Mouse (Mus musculus): ENCODE measurements around the gene Cxcr6. TPM values are rescaled to one million over a fixed set of nuclear protein-coding genes. Genes with fewer than 3 reads are reported as not detected.

Cxcr6 gene
- total RNA-seq, 2 experiments from 2014 or later = 0.12 TPM; not detected in 1

DNA sequence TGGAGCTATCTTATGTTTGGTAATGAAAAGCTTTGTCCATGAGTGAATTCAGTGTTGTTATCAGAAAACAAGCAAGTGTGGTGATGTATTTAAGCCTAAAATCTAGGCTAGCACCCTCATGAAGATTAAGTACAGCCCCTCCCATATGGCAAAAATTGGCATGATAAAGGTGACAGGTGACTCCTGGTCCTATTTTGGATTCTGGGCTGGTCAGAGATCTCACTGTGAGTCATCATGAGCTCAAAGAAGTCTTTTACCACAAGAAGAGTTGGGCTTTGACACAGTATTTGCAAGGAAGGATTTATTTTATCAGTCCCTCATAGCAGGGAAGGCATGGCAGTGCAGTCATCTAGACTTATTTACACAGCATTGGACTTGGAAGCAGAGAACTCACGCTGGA lies 9.7 kb downstream of the Cxcr6 start:
- no peak for DNase-seq (ENCODE audit: low spot score)

DNA sequence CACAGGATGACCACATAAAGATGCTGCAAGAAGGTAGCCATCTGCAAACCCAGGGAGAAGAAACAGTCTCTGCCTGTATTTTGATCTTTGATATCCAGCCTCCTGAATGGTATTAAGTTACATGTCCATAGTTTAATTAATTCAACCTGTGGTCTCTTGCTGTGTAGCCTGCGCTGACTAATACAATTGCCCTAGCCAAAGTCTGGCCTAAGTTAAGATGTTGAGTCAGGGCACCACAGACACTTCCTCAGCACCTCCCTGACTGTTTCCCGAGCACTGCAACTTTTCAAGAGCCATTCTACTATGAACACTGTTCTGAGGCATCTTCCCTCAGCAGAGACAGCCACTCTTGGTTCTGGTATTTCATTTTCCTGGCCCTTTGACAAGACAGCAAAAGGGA lies 12.3 kb downstream of the Cxcr6 start:
- DNase-seq (ENCODE audit: low spot score) = no peak

DNA sequence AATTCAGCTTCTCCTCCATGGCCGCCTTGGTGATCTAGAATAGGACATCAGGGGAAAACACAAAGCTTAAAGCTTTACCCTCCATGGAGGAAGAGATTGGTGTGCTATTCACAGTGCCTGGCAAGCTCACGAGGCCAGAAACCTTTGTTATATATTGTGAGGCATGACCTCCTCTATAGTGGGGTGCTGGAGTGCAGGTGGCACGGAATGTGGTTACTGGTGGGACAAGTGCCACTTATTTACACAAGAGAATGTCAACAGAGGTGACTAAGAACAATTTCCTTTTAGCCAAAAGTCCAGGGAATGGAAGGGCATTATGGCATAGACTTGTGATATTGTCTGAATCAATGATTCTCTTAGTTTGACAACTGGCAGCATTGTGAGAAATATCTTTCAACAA lies 20.4 kb downstream of the Cxcr6 start:
- no peak for DNase-seq (ENCODE audit: low spot score)

DNA sequence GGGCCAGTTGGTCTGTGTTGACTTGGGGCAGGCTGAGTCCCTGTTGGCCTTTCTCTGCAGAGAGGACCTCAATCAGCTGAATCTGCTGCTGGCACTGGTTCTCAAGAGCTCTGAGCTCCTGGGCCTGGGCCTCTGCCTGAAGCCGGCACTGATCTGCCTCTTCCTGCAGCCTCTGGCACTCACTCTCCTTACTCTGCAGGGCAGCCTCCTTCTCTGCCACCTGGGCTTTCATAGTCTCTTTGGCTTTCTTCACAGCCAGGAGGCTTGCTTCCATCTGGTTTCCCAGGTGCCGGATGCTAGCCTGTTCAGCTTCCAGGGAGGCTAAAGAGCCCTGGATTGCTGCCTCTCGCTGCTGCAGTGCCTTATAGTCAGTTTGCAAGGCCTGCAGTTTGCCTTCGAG lies 22.6 kb downstream of the Cxcr6 start:
- DNase-seq (ENCODE audit: low spot score) = no peak

DNA sequence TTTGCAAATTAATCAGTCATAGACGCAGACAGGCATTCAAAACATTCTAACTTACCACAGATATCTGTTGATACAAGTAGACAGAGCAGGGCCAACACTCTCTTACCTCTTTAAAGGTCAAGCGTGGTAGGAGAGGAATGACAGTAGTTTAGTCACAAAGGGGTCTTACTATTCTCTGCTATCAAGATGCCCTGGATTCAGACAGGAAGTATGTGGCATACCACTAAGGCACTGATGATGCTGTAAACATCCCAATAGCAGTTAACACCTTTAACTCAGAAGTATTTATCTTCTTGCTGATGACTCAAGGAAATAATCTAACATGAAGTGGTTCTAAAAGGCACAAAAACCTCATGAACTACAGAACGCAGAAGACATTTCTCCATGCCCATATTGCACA lies 29.6 kb downstream of the Cxcr6 start:
- DNase-seq (ENCODE audit: low spot score) = no peak

DNA sequence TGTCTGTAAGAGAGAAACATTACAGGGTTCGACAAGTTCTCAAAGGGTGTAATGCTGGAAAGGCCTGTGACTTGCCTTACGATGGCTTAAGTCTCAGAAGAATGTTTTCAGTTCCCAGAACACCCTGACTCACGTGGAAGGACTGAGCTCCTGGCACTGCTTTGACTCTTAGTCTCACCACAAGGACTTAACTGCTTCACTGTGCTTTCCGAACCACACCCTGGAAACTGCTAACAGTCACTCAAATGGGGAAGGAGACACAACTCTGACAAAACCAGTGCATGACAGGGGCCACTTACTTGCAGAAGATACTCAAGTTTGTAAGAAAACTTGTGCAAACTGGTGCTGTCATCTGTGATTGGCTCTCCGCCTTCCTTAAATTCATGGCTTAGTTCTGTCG lies 34.0 kb downstream of the Cxcr6 start:
- no peak for DNase-seq (ENCODE audit: low spot score)

DNA sequence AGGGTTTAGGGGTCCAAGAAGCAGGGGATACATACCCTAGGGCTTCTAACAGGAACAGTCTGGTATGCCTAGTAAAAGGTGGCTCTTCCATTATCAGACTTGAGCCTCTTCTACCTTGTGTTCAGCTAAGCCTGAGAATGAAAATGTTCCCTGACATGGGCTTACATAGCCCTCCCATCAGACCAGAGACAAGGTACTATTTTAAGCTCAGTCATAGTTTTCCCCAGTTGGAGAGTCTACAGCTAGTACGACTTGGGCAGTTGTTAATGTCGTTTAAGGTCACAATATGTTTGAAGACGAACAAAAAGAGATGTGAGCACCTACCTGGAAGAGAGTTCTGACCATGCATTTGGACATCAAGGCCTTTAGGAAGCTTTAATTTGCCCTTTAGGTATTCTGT lies 38.2 kb downstream of the Cxcr6 start:
- DNase-seq (ENCODE audit: low spot score) = no peak

DNA sequence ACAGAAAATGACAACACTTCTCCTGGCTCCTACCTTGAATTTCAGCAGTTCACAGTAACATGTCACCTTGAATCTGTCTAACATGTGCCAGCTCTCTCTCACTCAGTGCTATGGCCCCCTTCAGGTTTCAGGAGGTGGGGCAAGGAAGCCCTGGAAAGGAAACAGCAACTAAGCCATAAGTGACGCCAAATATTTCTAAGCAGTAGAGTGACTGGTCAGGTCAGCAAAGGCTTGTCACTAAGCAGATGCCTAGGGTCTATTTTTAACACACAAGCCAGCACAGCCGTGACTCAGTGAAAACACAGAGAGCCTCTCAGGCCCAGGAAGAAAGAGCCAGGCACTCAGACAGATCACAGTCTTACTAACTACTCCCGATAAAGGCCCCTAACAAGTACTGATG lies 38.8 kb downstream of the Cxcr6 start:
- DNase-seq (ENCODE audit: low spot score) = peak; percentile 77

DNA sequence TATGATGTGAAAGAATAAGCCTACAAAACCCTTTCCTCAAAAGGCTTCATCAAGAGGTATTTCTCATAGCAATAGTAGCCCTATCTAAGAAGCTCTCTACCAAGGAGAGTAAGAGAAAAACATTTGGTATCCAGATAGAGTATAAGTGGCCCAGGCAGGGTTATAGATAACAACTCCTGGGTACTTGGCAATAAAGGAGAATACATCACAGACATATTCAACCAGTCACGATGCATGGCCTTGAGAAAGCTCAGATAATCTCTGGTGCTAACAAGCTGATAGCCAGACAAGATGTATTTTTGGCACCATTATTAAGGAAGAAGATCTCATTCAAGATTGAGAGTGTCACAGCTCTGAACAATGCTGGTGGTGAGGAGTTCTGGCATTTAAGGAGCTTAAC lies 40.2 kb downstream of the Cxcr6 start:
- no peak for DNase-seq (ENCODE audit: low spot score)

DNA sequence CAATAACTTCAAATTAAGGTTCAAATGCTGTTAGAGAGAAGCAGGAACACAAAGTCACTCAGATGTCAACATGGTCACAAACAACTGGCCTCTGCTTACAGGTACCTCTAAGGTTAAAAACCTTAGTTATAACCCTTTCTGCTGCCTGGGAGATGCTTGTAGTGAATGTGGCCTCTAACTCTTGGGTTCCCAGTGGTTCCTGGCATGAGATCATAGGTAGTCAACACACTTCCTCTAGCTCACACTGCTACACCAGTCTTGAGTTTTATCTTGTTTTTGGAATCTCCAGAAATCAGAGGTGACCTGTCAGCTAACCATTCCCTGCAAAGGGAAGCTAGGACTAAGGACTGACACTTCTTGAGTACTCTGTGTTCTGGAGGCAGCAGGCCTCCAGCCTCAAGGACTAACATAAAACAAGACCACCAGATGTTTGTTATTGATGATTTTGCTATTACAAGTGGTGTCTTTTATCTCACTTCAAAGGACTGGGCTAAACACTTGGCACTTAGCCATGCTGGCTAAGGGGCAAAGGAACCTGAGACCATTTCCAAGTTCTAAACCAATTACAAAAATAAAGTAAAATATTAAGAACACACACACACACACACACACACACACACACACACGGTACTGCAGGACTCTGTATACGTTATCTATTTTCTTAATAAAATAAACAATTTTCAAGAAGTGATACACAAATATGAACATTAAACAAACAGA lies 43.9 kb downstream of the Cxcr6 start:
- no peak for DNase-seq (ENCODE audit: low spot score)

DNA sequence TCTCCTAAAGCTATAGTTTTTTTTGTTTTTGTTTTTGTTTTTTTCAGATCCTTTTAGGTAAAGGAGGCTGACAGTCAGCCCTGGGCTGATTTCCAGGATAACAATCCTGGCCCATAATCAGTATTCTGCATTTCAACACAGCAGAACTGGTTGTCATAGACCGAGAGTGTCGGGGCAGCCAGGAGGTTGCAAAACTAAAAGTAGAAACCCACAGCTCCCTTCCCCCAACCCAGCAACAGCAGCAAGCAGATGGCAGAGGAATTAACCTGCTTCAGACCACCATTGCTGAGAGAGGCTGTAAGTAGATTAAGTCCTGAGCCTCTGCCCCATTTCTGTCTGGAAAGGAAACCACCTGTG lies 44.4 kb downstream of the Cxcr6 start:
- peak; percentile 55 for DNase-seq (ENCODE audit: low spot score)

DNA sequence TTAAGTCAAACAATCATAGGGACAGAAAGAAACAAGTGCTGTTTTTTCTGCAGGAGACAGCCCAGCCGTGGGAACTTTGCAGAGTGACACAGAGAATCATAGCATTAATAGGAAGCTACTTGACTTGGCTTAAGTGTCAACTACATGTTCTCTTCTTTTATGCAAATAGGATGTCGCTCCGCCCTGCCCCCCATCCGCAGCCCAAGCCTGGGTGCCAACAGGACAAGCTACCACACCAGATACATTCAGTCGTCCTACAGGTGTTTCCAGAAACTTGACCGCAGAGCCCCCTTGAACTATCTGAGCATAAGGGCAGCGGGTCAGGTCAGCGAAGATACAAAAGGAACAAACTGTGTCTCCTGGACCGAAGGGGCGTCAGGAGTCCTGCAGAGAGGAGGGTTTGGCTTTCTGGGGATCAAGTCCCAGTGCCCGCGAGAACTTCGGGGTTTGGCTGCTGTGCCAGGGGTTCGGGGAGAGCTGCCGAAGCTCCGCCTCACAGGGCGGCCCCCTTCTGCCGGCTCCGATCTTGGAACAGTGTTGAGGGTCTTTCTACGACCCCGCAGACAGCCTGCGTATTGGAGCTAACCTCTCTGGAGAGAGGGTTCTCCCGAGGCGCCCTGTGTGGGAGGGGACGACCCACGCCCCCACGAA lies 44.9 kb downstream of the Cxcr6 start:
- DNase-seq (ENCODE audit: low spot score) = peak; percentile 53

DNA sequence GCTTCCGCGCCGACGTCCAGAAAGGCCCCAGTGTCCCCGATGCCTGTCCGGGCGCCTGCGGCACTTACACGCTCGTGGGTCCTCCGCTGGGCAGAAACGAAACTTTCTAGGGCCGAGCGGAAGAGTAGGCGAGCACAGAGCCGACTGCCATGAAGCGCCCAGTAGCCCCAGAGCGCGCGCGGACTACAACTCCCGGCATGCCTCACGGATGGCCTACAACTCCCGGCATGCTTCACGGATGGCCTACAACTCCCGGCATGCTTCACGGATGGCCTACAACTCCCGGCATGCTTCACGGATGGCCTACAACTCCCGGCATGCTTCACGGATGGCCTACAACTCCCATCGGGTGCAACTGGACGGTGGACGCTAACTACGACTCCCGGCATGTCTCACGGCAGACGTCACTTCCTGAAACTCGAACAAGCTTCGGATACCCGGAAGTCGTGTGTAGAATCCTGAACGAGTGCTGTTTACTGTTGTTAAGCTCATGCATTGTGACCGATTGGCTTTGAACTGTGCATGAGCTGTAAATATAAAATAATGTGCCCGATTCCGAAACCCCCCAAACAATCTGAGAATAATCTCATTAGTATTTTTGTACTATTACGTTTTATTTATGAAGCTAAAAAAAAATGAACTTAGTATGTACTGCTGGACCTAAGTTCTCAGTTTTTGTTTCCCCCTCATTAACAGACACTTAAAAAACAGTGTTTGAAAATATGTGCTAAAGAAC lies 45.6 kb downstream of the Cxcr6 start, which contains the start of gene Fyco1:
Gene Fyco1 (minus strand): TSS at position 187 of the 736 bp plus-strand sequence.
- peak; percentile 96 for DNase-seq (ENCODE audit: low spot score)

DNA sequence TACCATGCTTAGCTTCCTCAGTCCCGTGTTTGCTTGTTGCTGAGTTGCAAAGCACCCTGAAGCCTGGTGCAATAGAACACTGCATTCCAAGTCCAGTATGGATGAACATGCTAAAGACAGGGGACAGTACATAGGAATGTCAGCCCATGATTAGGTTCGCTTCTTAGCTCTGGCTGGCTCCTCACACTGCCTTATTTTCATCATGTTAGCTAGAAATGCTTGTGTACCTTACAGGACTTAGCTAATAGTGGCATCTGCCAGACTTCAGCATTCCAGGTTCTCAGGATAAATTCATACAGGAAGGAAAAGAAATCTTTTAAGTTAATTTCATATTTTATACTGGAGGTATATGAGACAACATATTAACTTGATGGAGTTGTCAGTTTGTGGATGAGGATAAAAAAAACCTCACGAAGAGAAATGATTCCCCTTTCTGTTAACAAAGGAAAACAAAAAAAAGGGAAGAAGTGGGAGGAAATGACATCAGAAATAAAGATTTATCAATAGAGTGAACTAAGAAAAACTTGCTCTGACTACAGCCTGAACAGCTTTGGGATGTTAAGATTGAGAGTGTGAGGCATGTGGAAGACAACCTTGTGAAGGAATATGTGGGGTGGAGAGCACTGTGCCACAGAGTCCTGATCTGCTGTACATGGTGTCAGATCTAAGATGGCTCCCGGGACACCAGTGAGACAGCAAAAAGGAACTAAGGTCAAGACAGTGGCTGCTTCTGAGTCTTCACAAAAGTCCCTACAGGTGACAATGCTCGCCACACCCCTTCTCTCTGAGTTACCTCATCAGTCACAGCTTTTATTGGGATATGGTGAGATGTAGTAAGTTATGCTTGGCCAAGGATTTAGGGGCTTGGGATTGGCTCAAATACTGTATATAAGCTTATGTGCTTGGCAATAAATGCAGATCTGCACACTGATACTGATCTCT lies 46.4 kb downstream of the Cxcr6 start:
- DNase-seq (ENCODE audit: low spot score) = no peak

DNA sequence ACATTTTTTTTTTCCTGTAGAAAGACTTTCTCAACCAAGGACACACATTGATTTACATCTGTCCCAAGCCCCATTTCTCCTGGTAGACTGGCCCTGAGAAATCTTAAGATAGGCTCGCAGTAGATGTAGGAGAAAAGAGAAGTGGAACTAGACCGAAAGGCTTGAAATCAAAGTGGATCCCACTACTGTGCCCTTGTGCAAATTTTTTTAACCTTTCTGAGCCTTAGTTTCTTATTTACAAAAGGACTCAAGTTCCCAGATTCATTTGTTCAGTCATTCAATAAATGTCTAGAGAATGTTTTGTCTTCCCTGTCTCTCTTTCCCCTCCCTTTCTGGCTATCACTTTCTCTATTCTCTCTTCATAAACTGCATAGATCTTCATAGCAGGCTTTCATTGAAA lies 50.6 kb downstream of the Cxcr6 start:
- no peak for DNase-seq (ENCODE audit: low spot score)

Other genes starting within 250 kb of the Cxcr6 start
- not detected for gene Slc6a20b, start 173.9 kb upstream of the Cxcr6 start, total RNA-seq (2021)
- gene Ccr9, start 128.0 kb upstream of the Cxcr6 start, total RNA-seq (2021) = not detected
- under 1 TPM in 1 of 2 experiments, not detected in 1; 0.05 TPM for gene Slc6a20a, start 127.6 kb upstream of the Cxcr6 start, total RNA-seq (2021)
- 10 to 100 TPM; 19.6 to 20.0 TPM for gene Lztfl1, start 88.8 kb upstream of the Cxcr6 start, total RNA-seq (2021)
- gene Fyco1, start 45.4 kb downstream of the Cxcr6 start, total RNA-seq (2021) = 100 to 1,000 TPM; 179 to 183 TPM
- not detected for gene Xcr1, start 55.6 kb downstream of the Cxcr6 start, total RNA-seq (2021)
- under 1 TPM in 1 of 2 experiments, not detected in 1; 0.07 TPM for gene Ccr1, start 162.2 kb downstream of the Cxcr6 start, total RNA-seq (2021)
- not detected for gene Ccr1l1, start 171.9 kb downstream of the Cxcr6 start, total RNA-seq (2021)
- gene Ccr3, start 215.5 kb downstream of the Cxcr6 start, total RNA-seq (2021) = not detected

Measured in gastrocnemius, adult 18-20 months (tissue).